Mouse (Mus musculus): ENCODE results near the gene Plcxd2. TPM values are rescaled to one million over a fixed set of nuclear protein-coding genes. Genes with fewer than 3 reads are reported as not detected.

The Plcxd2 gene
- polyA plus RNA-seq, 1 experiment: 7.5 TPM

DNA sequence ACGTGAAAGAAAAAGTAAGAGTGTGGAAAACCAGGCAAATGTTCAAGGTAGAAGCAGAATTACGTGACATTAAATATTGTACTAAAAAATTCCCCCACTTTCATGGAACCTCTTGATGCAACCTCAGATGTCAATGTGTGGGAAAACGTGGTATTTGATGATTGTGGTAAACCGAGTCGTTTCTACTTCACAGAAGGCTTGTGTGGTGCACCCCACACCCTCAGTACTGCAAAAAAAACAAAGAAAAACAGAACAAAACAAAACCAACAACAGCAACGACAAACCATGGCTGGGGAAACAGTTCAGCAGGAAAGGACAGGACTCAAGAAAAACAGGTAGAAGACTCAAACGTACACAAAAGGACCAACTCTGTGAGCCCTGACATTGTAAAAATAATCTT lies 11.8 kb downstream of the Plcxd2 start:
- no peak overlapping the region for H3K4me3 ChIP-seq (ENCODE audit: insufficient read depth, low read length)
- TF ChIP-seq CTCF (IDR thresholded peaks at IDR 0.05; ENCODE audit: borderline replicate concordance, insufficient read depth, low read length): no peak
- TF ChIP-seq POLR2A (IDR thresholded peaks at IDR 0.05; ENCODE audit: low read depth, low read length): no peak
- H3K4me1 ChIP-seq (ENCODE audit: control insufficient read depth, insufficient read depth, low read length): no peaks in the 10 kb centered on the region
- H3K27ac ChIP-seq (ENCODE audit: insufficient read depth, low read length): no peak overlapping the region

GRCm38 (mm10) chr16:45990901-45991676 lies 18.9 kb downstream of the Plcxd2 start:
- Histone ChIP-seq H3K4me3 (ENCODE audit: insufficient read depth, low read length) (no peak overlapping the region), H3K27ac (ENCODE audit: insufficient read depth, low read length) (no peak overlapping the region), H3K4me1 (ENCODE audit: control insufficient read depth, insufficient read depth, low read length) (no peaks in the 10 kb centered on the region)
- TF ChIP-seq CTCF (IDR thresholded peaks at IDR 0.05; ENCODE audit: borderline replicate concordance, insufficient read depth, low read length) (no peak), POLR2A (IDR thresholded peaks at IDR 0.05; ENCODE audit: low read depth, low read length) (no peak)

- Histone ChIP-seq H3K27ac (ENCODE audit: insufficient read depth, low read length) (no peak overlapping the region), H3K4me1 (ENCODE audit: control insufficient read depth, insufficient read depth, low read length) (no peaks in the 10 kb centered on the region), H3K4me3 (ENCODE audit: insufficient read depth, low read length) (no peak overlapping the region)
- TF ChIP-seq CTCF (IDR thresholded peaks at IDR 0.05; ENCODE audit: borderline replicate concordance, insufficient read depth, low read length) (no peak), POLR2A (IDR thresholded peaks at IDR 0.05; ENCODE audit: low read depth, low read length) (no peak)
These were observed 23.8 kb downstream of the Plcxd2 start for GRCm38 (mm10) chr16:45986236-45986635.

- no peak overlapping the region for H3K27ac ChIP-seq (ENCODE audit: insufficient read depth, low read length)
- TF ChIP-seq POLR2A (IDR thresholded peaks at IDR 0.05; ENCODE audit: low read depth, low read length) (no peak), CTCF (IDR thresholded peaks at IDR 0.05; ENCODE audit: borderline replicate concordance, insufficient read depth, low read length) (no peak)
- no peaks in the 10 kb centered on the region for H3K4me1 ChIP-seq (ENCODE audit: control insufficient read depth, insufficient read depth, low read length)
- H3K4me3 ChIP-seq (ENCODE audit: insufficient read depth, low read length): no peak overlapping the region
These were observed 25.1 kb downstream of the Plcxd2 start for GRCm38 (mm10) chr16:45984610-45985606.

GRCm38 (mm10) chr16:45976251-45976650 lies 33.8 kb downstream of the Plcxd2 start:
- H3K4me3 ChIP-seq (ENCODE audit: insufficient read depth, low read length): no peak overlapping the region
- H3K27ac ChIP-seq (ENCODE audit: insufficient read depth, low read length): no peak overlapping the region
- no peaks in the 10 kb centered on the region for H3K4me1 ChIP-seq (ENCODE audit: control insufficient read depth, insufficient read depth, low read length)
- TF ChIP-seq POLR2A (IDR thresholded peaks at IDR 0.05; ENCODE audit: low read depth, low read length) (no peak), CTCF (IDR thresholded peaks at IDR 0.05; ENCODE audit: borderline replicate concordance, insufficient read depth, low read length) (no peak)

DNA sequence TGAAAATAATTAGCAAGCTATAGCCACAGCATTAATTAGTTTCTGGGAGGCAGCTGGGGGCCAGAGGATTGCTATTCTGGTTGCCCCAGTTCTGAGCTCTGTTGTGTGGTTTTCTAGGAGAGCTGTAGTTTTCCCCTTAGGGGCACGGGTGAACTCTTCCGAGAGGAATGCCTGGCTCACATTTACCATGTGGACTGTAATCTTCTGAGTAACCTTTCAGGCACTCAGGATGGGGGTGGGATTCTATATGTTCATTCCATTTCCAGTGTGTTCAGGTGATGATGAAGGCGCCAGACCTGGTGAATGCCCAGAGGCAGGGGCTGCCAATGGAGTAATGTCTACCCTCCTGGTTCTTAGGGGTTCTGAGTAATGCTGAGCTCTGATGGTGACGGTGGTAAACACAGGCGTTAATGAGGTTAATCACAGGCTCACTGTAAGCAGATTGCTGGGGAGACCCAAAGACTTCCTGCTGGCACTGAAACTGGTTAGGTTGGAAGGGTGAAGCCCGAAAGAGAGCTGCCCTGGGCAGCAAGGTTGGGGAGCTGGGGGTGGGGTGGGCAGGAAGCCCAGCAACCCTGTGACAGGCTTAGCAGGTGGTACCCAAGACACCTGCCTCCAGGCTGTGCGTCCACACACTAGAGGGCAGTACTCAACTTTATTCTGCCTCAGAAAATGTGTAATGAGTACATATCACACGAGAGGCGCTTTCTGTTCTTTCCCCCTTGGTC lies 35.9 kb downstream of the Plcxd2 start:
- Histone ChIP-seq H3K4me3 (ENCODE audit: insufficient read depth, low read length) (no peak overlapping the region), H3K27ac (ENCODE audit: insufficient read depth, low read length) (no peak overlapping the region), H3K4me1 (ENCODE audit: control insufficient read depth, insufficient read depth, low read length) (peaks cover under 1% of the 10 kb centered on the region; the same call in 1 of the 2 replicates)
- TF ChIP-seq CTCF (IDR thresholded peaks at IDR 0.05; ENCODE audit: borderline replicate concordance, insufficient read depth, low read length): peak; percentile 21; the same call in 1 of the 2 replicates
- TF ChIP-seq POLR2A (IDR thresholded peaks at IDR 0.05; ENCODE audit: low read depth, low read length): no peak

- Histone ChIP-seq H3K4me3 (ENCODE audit: insufficient read depth, low read length) (no peak overlapping the region), H3K4me1 (ENCODE audit: control insufficient read depth, insufficient read depth, low read length) (peaks cover 7% of the 10 kb centered on the region), H3K27ac (ENCODE audit: insufficient read depth, low read length) (no peak overlapping the region)
- no peak for TF ChIP-seq CTCF (IDR thresholded peaks at IDR 0.05; ENCODE audit: borderline replicate concordance, insufficient read depth, low read length)
- TF ChIP-seq POLR2A (IDR thresholded peaks at IDR 0.05; ENCODE audit: low read depth, low read length): no peak
These were observed 39.8 kb downstream of the Plcxd2 start for GRCm38 (mm10) chr16:45970187-45970586.

GRCm38 (mm10) chr16:45968716-45969115 lies 41.3 kb downstream of the Plcxd2 start:
- H3K27ac ChIP-seq (ENCODE audit: insufficient read depth, low read length): peak overlapping the region; percentile 65
- no peak for TF ChIP-seq POLR2A (IDR thresholded peaks at IDR 0.05; ENCODE audit: low read depth, low read length)
- no peak for TF ChIP-seq CTCF (IDR thresholded peaks at IDR 0.05; ENCODE audit: borderline replicate concordance, insufficient read depth, low read length)
- no peak overlapping the region for H3K4me3 ChIP-seq (ENCODE audit: insufficient read depth, low read length)
- H3K4me1 ChIP-seq (ENCODE audit: control insufficient read depth, insufficient read depth, low read length): peaks cover 11% of the 10 kb centered on the region

DNA sequence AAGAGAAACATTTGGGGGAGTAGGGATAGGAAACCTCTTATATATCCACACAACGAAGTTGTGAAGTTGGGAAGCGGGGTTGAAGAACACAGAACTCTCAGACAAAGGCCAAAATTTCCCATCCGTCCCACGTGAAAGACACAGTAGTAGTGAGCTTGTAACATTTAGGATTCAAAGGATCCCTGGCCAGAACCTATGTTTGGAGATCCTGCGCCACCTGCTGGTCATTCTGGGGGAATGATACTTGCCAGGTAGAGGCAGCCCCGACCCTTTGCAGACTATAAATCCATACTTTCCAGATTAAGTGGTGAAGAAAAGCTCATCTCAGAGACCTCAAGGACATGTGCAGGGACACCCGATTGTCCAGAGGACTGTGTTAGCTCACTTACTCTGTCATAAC lies 42.5 kb downstream of the Plcxd2 start:
- Histone ChIP-seq H3K4me1 (ENCODE audit: control insufficient read depth, insufficient read depth, low read length) (peaks cover 16% of the 10 kb centered on the region), H3K4me3 (ENCODE audit: insufficient read depth, low read length) (no peak overlapping the region), H3K27ac (ENCODE audit: insufficient read depth, low read length) (no peak overlapping the region)
- no peak for TF ChIP-seq POLR2A (IDR thresholded peaks at IDR 0.05; ENCODE audit: low read depth, low read length)
- TF ChIP-seq CTCF (IDR thresholded peaks at IDR 0.05; ENCODE audit: borderline replicate concordance, insufficient read depth, low read length): peak; percentile 65

All from embryonic fibroblast, embryonic 13.5 days (primary cell).